Mouse (Mus musculus) megakaryocyte, embryonic 14.5 days (primary cell): ENCODE data around the gene Msrb2.

Experiments used
- FLI1 ChIP-seq: IDR thresholded peaks from 2 replicates; pipeline ENCODE4 v1.6.1; 2012; ENCODE audit warnings: low read length, inconsistent platforms, mixed read lengths
- GATA1 ChIP-seq: IDR thresholded peaks from 3 replicates; pipeline ENCODE4 v1.6.1; 2012; ENCODE audit warnings: mixed read lengths, low read length, inconsistent platforms, borderline replicate concordance

- TF ChIP-seq GATA1 (no peak), FLI1 (no peak)
Observed at GRCm38 (mm10) chr2:19423086-19423485, 51.8 kb downstream of the Msrb2 start.
